Mouse (Mus musculus): ENCODE results near the gene Zfp316. TPM values are rescaled to one million over a fixed set of nuclear protein-coding genes. Genes with fewer than 3 reads are reported as not detected.

The Zfp316 gene
- total RNA-seq, 2 experiments from 2014 or later: 21.3 to 26.9 TPM

- intact Hi-C loops (cut with DNase I): no loop called here
- no peak for DNase-seq (ENCODE audit: low spot score in 2 of 2)
Observed at GRCm38 (mm10) chr5:143288378-143288911, 18.6 kb upstream of the Zfp316 start.

- intact Hi-C loops (cut with DNase I): no loop called here
- DNase-seq (ENCODE audit: low spot score in 2 of 2): no peak
Observed at GRCm38 (mm10) chr5:143287774-143288328, 18.0 kb upstream of the Zfp316 start.

GRCm38 (mm10) chr5:143284762-143285161 is 14.9 kb upstream of the Zfp316 start:
- intact Hi-C loops (cut with DNase I): no loop called here
- DNase-seq (ENCODE audit: low spot score in 2 of 2): no peak

- DNase-seq (ENCODE audit: low spot score in 2 of 2): no peak
- intact Hi-C loops (cut with DNase I): no loop called here
Observed at GRCm38 (mm10) chr5:143279247-143279646, 9.4 kb upstream of the Zfp316 start.

GRCm38 (mm10) chr5:143275761-143276160 is 5.9 kb upstream of the Zfp316 start:
- intact Hi-C loops (cut with DNase I): no loop called here
- DNase-seq (ENCODE audit: low spot score in 2 of 2): no peak

GRCm38 (mm10) chr5:143272540-143273330 is 2.9 kb upstream of the Zfp316 start:
- no peak for DNase-seq (ENCODE audit: low spot score in 2 of 2)
- intact Hi-C loops (cut with DNase I): no loop called here

- no peak for DNase-seq (ENCODE audit: low spot score in 2 of 2)
- intact Hi-C loops (cut with DNase I): no loop called here
Observed at GRCm38 (mm10) chr5:143272108-143272507, 2.3 kb upstream of the Zfp316 start.

GRCm38 (mm10) chr5:143271642-143272041 is 1.8 kb upstream of the Zfp316 start:
- intact Hi-C loops (cut with DNase I): no loop called here
- DNase-seq (ENCODE audit: low spot score in 2 of 2): no peak

- intact Hi-C loops (cut with DNase I): no loop called here
- DNase-seq (ENCODE audit: low spot score in 2 of 2): no peak
Observed at GRCm38 (mm10) chr5:143270151-143270519, 313 bp upstream of the Zfp316 start.

- intact Hi-C loops (cut with DNase I): loop anchor here (10.0 kb wide), 1 partner anchor 304 kb away; the partner anchor contains the start of gene Fscn1
- DNase-seq (ENCODE audit: low spot score in 2 of 2): no peak
Observed at GRCm38 (mm10) chr5:143268985-143269362, 848 bp downstream of the Zfp316 start.

- intact Hi-C loops (cut with DNase I): loop anchor here (10.0 kb wide), 1 partner anchor 302 kb away; the partner anchor contains the start of gene Fscn1
- no peak for DNase-seq (ENCODE audit: low spot score in 2 of 2)
Observed at GRCm38 (mm10) chr5:143266794-143267193, 3.0 kb downstream of the Zfp316 start.

GRCm38 (mm10) chr5:143265409-143265808 is 4.4 kb downstream of the Zfp316 start:
- intact Hi-C loops (cut with DNase I): loop anchor here (10.0 kb wide), 1 partner anchor 301 kb away; the partner anchor contains the start of gene Fscn1
- DNase-seq (ENCODE audit: low spot score in 2 of 2): no peak

- DNase-seq (ENCODE audit: low spot score in 2 of 2): no peak
- intact Hi-C loops (cut with DNase I): loop anchor here (10.0 kb wide), 1 partner anchor 300 kb away; the partner anchor contains the start of gene Fscn1
Observed at GRCm38 (mm10) chr5:143264689-143265088, 5.1 kb downstream of the Zfp316 start.

GRCm38 (mm10) chr5:143261636-143262035 is 8.2 kb downstream of the Zfp316 start:
- DNase-seq (ENCODE audit: low spot score in 2 of 2): peak; percentile 47 to 58
- intact Hi-C loops (cut with DNase I): loop anchor here (10.0 kb wide), 1 partner anchor 297 kb away; the partner anchor contains the start of gene Fscn1

- intact Hi-C loops (cut with DNase I): loop anchor here (5.0 kb wide), 1 partner anchor 41 kb away; no protein-coding TSS in a partner anchor
- DNase-seq (ENCODE audit: low spot score in 2 of 2): no peak
Observed at GRCm38 (mm10) chr5:143255802-143256201, 14.0 kb downstream of the Zfp316 start.

- intact Hi-C loops (cut with DNase I): loop anchor here (5.0 kb wide), 1 partner anchor 42 kb away; no protein-coding TSS in a partner anchor
- no peak for DNase-seq (ENCODE audit: low spot score in 2 of 2)
Observed at GRCm38 (mm10) chr5:143255131-143255519, 14.7 kb downstream of the Zfp316 start.

- DNase-seq (ENCODE audit: low spot score in 2 of 2): no peak
- intact Hi-C loops (cut with DNase I): loop anchor here (5.0 kb wide), 1 partner anchor 43 kb away; no protein-coding TSS in a partner anchor
Observed at GRCm38 (mm10) chr5:143254487-143255130, 15.2 kb downstream of the Zfp316 start.

- intact Hi-C loops (cut with DNase I): no loop called here
- peak; percentile 56 to 74 for DNase-seq (ENCODE audit: low spot score in 2 of 2)
Observed at GRCm38 (mm10) chr5:143253881-143254486, 15.8 kb downstream of the Zfp316 start.

GRCm38 (mm10) chr5:143253186-143253880 is 16.5 kb downstream of the Zfp316 start:
- intact Hi-C loops (cut with DNase I): no loop called here
- DNase-seq (ENCODE audit: low spot score in 2 of 2): peak in 1 of 2 experiments; percentile 55

Measured in left cerebral cortex, postnatal 36 days (tissue).